In the genomic region with DNA sequence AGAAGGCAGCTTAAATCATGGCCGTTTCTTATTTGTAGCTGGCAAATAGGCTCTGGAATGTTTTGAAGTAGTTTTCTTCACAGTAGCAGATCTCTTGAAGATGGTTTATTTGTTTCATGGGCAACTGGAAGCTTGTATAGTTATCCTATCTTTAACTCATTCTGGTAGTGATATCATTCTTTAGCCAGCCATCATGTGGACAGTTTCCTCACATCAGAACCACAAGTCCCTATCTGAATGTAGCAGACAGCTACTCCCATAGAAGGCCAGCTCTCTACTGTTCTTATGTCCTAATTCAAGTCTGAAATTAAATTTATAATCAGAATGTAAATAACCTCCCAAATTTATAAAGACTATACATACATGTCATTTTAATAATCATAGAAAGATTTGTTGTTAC, we compare ENCODE assay signal across 25 mouse cellular contexts.
"Had no signal": no experiment of that assay in that cellular context is flagged by ENCODE, and none has a peak within 500 bp of the region (broad histone marks: within the 10 kb centered on the region; RNA-seq: fewer than 3 reads in every experiment).

No protein-coding gene starts in this region.

- H3K36me3 ChIP-seq: heart, embryonic 10.5 days; heart, embryonic 12.5 days; hindbrain, embryonic 10.5 days; hindbrain, embryonic 12.5 days; intestine, embryonic 15.5 days; limb, embryonic 13.5 days; limb, embryonic 15.5 days; liver, embryonic 15.5 days had no signal

- H3K4me3 ChIP-seq: gastrocnemius, adult 2 months; heart, embryonic 10.5 days; heart, embryonic 12.5 days; hindbrain, embryonic 10.5 days; hindbrain, embryonic 12.5 days; intestine, embryonic 15.5 days; layer of hippocampus, adult 2 months; limb, embryonic 13.5 days; limb, embryonic 15.5 days; liver, embryonic 15.5 days had no signal

- H3K4me2 ChIP-seq: heart, embryonic 12.5 days; hindbrain, embryonic 12.5 days; hindbrain, embryonic 14.5 days; intestine, embryonic 15.5 days; limb, embryonic 13.5 days; limb, embryonic 15.5 days; liver, embryonic 15.5 days had no signal

- H3K9ac ChIP-seq: heart, embryonic 12.5 days; hindbrain, embryonic 12.5 days; hindbrain, embryonic 14.5 days; intestine, embryonic 15.5 days; limb, embryonic 13.5 days; limb, embryonic 15.5 days; liver, embryonic 15.5 days had no signal

- H3K4me1 ChIP-seq: heart, embryonic 10.5 days; heart, embryonic 12.5 days; hindbrain, embryonic 10.5 days; hindbrain, embryonic 12.5 days; intestine, embryonic 15.5 days; limb, embryonic 15.5 days; liver, embryonic 15.5 days had no signal

- H3K27me3 ChIP-seq: heart, embryonic 12.5 days; hindbrain, embryonic 12.5 days; intestine, embryonic 15.5 days; limb, embryonic 13.5 days; limb, embryonic 15.5 days; liver, embryonic 15.5 days had no signal

- H3K9me3 ChIP-seq: heart, embryonic 10.5 days; hindbrain, embryonic 10.5 days; hindbrain, embryonic 12.5 days; intestine, embryonic 15.5 days; limb, embryonic 13.5 days; limb, embryonic 15.5 days; liver, embryonic 15.5 days had no signal

- H3K27ac ChIP-seq: gastrocnemius, adult 2 months; heart, embryonic 10.5 days; hindbrain, embryonic 10.5 days; hindbrain, embryonic 12.5 days; hindbrain, embryonic 14.5 days; intestine, embryonic 15.5 days; layer of hippocampus, adult 2 months; limb, embryonic 13.5 days; limb, embryonic 15.5 days; liver, embryonic 15.5 days had no signal

- DNase-seq: gastrocnemius, adult 2 months; gastrocnemius, postnatal 10 days; gastrocnemius, postnatal 25 days; heart, adult 18-20 months; heart, postnatal 10 days; heart, postnatal 4 days; kidney, adult 18-20 months; kidney, adult 8-10 months; kidney, postnatal 10 days; kidney, postnatal 25 days; kidney, postnatal 4 days; left cerebral cortex, postnatal 4 days had no signal

- ATAC-seq: hindbrain, embryonic 16.5 days; inflammation-experienced regulatory T-cells, adult 6 months; intestine, embryonic 15.5 days; intestine, postnatal 0 days had no signal
